In the genomic region with DNA sequence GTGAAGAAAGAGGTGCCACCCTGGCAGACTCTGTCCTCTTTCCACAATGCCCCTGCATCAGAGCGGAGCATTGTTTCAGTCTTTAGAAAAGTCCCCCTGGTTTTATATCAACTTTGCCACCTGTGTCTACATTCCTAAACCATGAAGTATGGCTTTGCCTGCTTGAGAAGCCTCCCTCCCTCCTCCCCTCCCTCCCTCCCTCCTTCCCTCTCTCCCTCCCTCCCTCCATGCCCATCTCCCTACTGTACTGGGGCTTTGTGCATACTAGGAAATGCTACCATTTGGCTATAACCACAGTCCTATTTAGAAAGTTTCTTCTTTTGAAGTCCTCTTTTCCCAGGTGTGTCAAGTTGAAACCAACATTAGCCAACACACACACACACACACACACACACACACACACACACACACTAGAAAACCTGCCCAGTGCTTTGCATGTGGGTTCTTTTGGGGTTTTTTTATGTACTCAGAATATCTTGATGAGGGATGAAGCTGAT, we compare ENCODE assay signal across 16 mouse cellular contexts. TPM values are rescaled to one million over a fixed set of nuclear protein-coding genes. Genes with fewer than 3 reads are reported as not detected.
DNase-seq lines count a peak whose midpoint lies in the region; ATAC-seq lines count a peak whose summit lies in the region.
"Had no signal": no experiment of that assay in that cellular context is flagged by ENCODE, and none has a peak within 500 bp of the region (broad histone marks: within the 10 kb centered on the region; RNA-seq: fewer than 3 reads in every experiment).

No protein-coding gene starts in this region.

- DNase-seq in heart, adult 11 months, result no peak
- DNase-seq in lung, adult 18-20 months, result no peak
- DNase-seq in splenic B cell, adult 2 months (ENCODE audit: low read depth, low spot score), result peak; percentile 40
- no peak for DNase-seq in right cerebral cortex, postnatal 36 days (ENCODE audit: low spot score in 2 of 2)
- DNase-seq in cerebellum, adult 8-10 months, result no peak
- no peak for DNase-seq in midbrain, embryonic 10.5 days (ENCODE audit: low spot score)
- DNase-seq: adrenal gland, adult 8-10 months; cerebellum, adult 9-11 months; embryo, embryonic 11 days; gastrocnemius, postnatal 10 days; heart, postnatal 36 days had no signal

- no peak overlapping the region for H3K4me3 ChIP-seq in heart, embryonic 16.5 days (ENCODE audit: low read length)
- H3K4me3 ChIP-seq in lung, embryonic 16.5 days (ENCODE audit: low read length), result no peak overlapping the region
- no peak overlapping the region for H3K4me3 ChIP-seq in midbrain, embryonic 10.5 days
- H3K4me3 ChIP-seq: midbrain, embryonic 12.5 days; neural tube, embryonic 12.5 days had no signal

- no peaks in the 10 kb centered on the region for H3K36me3 ChIP-seq in heart, embryonic 16.5 days (ENCODE audit: control insufficient read depth, insufficient read depth)
- H3K36me3 ChIP-seq in lung, embryonic 16.5 days (ENCODE audit: control insufficient read depth, insufficient read depth, low read length), result no peaks in the 10 kb centered on the region
- H3K36me3 ChIP-seq in splenic B cell, adult 2 months (ENCODE audit: control insufficient read depth, insufficient read depth, low read length, poor library complexity, severe bottlenecking), result no peaks in the 10 kb centered on the region
- H3K36me3 ChIP-seq in midbrain, embryonic 10.5 days, result no peaks in the 10 kb centered on the region
- H3K36me3 ChIP-seq: midbrain, embryonic 12.5 days; neural tube, embryonic 12.5 days had no signal

- ATAC-seq in heart, embryonic 16.5 days (replicated peaks; ENCODE audit: extremely low read depth, insufficient read depth, low FRiP score), result no peak
- peak; percentile 60; the same call in 1 of the 2 replicates for ATAC-seq in lung, embryonic 16.5 days (ENCODE audit: low read depth)

- H3K27ac ChIP-seq in heart, embryonic 16.5 days (ENCODE audit: low read length), result peak overlapping the region; percentile 53; the same call in 1 of the 2 replicates
- peak overlapping the region; percentile 88 for H3K27ac ChIP-seq in lung, embryonic 16.5 days (ENCODE audit: low read length)
- no peak overlapping the region for H3K27ac ChIP-seq in midbrain, embryonic 10.5 days (replicated peaks)
- H3K27ac ChIP-seq: midbrain, embryonic 12.5 days; neural tube, embryonic 12.5 days had no signal

- H3K9me3 ChIP-seq in heart, embryonic 16.5 days (replicated peaks; ENCODE audit: control insufficient read depth, low read length), result no peaks in the 10 kb centered on the region
- no peaks in the 10 kb centered on the region for H3K9me3 ChIP-seq in lung, embryonic 16.5 days (ENCODE audit: control insufficient read depth, low read length)
- no peaks in the 10 kb centered on the region for H3K9me3 ChIP-seq in midbrain, embryonic 10.5 days (replicated peaks)
- H3K9me3 ChIP-seq: midbrain, embryonic 12.5 days; neural tube, embryonic 12.5 days had no signal

- H3K27me3 ChIP-seq in heart, embryonic 16.5 days (ENCODE audit: control insufficient read depth, insufficient read depth, low read length), result no peaks in the 10 kb centered on the region
- H3K27me3 ChIP-seq in lung, embryonic 16.5 days (ENCODE audit: control insufficient read depth, insufficient read depth, low read depth, low read length), result no peaks in the 10 kb centered on the region
- H3K27me3 ChIP-seq in splenic B cell, adult 2 months (ENCODE audit: control insufficient read depth, insufficient read depth, low read length, poor library complexity, severe bottlenecking), result no peaks in the 10 kb centered on the region
- H3K27me3 ChIP-seq in midbrain, embryonic 10.5 days (ENCODE audit: low read depth, poor library complexity, severe bottlenecking), result no peaks in the 10 kb centered on the region
- H3K27me3 ChIP-seq: neural tube, embryonic 12.5 days had no signal

- WGBS in heart, embryonic 16.5 days, result 64% methylated on average over 1 of the region's 1 CpGs
- 46% methylated on average over 1 of the region's 1 CpGs for WGBS in lung, embryonic 16.5 days
- WGBS in midbrain, embryonic 10.5 days, result 93% methylated on average over 1 of the region's 1 CpGs

- no peak overlapping the region for H3K4me2 ChIP-seq in heart, embryonic 16.5 days (ENCODE audit: low read depth, low read length)
- H3K4me2 ChIP-seq in lung, embryonic 16.5 days (ENCODE audit: low read depth, low read length), result no peak overlapping the region
- H3K4me2 ChIP-seq: midbrain, embryonic 12.5 days; neural tube, embryonic 12.5 days had no signal

- H3K4me1 ChIP-seq in heart, embryonic 16.5 days (ENCODE audit: control insufficient read depth, insufficient read depth, low read length), result peaks cover 22% of the 10 kb centered on the region
- H3K4me1 ChIP-seq in lung, embryonic 16.5 days (replicated peaks; ENCODE audit: control insufficient read depth, insufficient read depth, low read length), result peaks cover 12% of the 10 kb centered on the region
- 0 out of 2 replicates have a peak, but pooled peaks cover 3% of the 10 kb centered on the region for H3K4me1 ChIP-seq in midbrain, embryonic 10.5 days
- H3K4me1 ChIP-seq: midbrain, embryonic 12.5 days; neural tube, embryonic 12.5 days had no signal

- no peak overlapping the region for H3K9ac ChIP-seq in heart, embryonic 16.5 days (ENCODE audit: low read length)
- H3K9ac ChIP-seq in lung, embryonic 16.5 days (ENCODE audit: low read length), result no peak overlapping the region
- H3K9ac ChIP-seq: midbrain, embryonic 12.5 days; neural tube, embryonic 12.5 days had no signal

RNA-seq across cellular contexts. Expression of gene Adgrg1, which starts 18.4 kb away (rescaled TPM):
- polyA plus RNA-seq in heart, embryonic 16.5 days (2015; fragmentation: Nextera tagmentation; extraction: Ambion mirVana), result 12.0 and 18.0 TPM in 2 replicates
- polyA plus RNA-seq in lung, embryonic 16.5 days (2015; fragmentation: Nextera tagmentation; extraction: Ambion mirVana), result 39.8 and 42.9 TPM in 2 replicates
- 116 and 163 TPM in 2 replicates for polyA plus RNA-seq in midbrain, embryonic 10.5 days (2016; fragmentation: Nextera tagmentation; extraction: Ambion mirVana)

RNA-seq across cellular contexts. Expression of gene Adgrg5, which starts 32.6 kb away (rescaled TPM):
- polyA plus RNA-seq in heart, embryonic 16.5 days (2015; fragmentation: Nextera tagmentation; extraction: Ambion mirVana), result 0.71 and 1.4 TPM in 2 replicates
- 0.15 and 0.73 TPM in 2 replicates for polyA plus RNA-seq in lung, embryonic 16.5 days (2015; fragmentation: Nextera tagmentation; extraction: Ambion mirVana)
- 0.36 and 0.74 TPM in 2 replicates for polyA plus RNA-seq in midbrain, embryonic 10.5 days (2016; fragmentation: Nextera tagmentation; extraction: Ambion mirVana)
- polyA plus RNA-seq: forebrain, embryonic 16.5 days had no signal

RNA-seq across cellular contexts. Expression of gene Ccdc102a, which starts 38.2 kb away (rescaled TPM):
- polyA plus RNA-seq in heart, embryonic 16.5 days (2015; fragmentation: Nextera tagmentation; extraction: Ambion mirVana), result 17.4 and 19.8 TPM in 2 replicates
- polyA plus RNA-seq in lung, embryonic 16.5 days (2015; fragmentation: Nextera tagmentation; extraction: Ambion mirVana), result 18.2 and 18.5 TPM in 2 replicates
- 13.0 and 13.1 TPM in 2 replicates for polyA plus RNA-seq in midbrain, embryonic 10.5 days (2016; fragmentation: Nextera tagmentation; extraction: Ambion mirVana)
